Mouse (Mus musculus) G1E (cell line): Measurements from ENCODE around the gene Pcsk2.

Experiments
- CTCF ChIP-seq: IDR thresholded peaks from 2 replicates; pipeline ENCODE4 v1.5.1; 2012; ENCODE audit warnings: low read depth, low read length, inconsistent platforms, mixed read lengths
- TAL1 ChIP-seq: conservative IDR thresholded peaks from 2 replicates; pipeline ENCODE4 v1.6.1; 2012; ENCODE audit warnings: low read depth, low read length, inconsistent platforms, mixed read lengths

GRCm38 (mm10) chr2:143780310-143780709 is 234.4 kb downstream of the Pcsk2 start:
- no peak for TF ChIP-seq CTCF
- no peak for TF ChIP-seq TAL1
